Comparison of ENCODE assay signal across 12 mouse cellular contexts in genomic region chr6:145149054-145149453, GRCm38 (mm10). TPM values are rescaled to one million over a fixed set of nuclear protein-coding genes. Genes with fewer than 3 reads are reported as not detected.
DNase-seq lines count a peak whose midpoint lies in the region; ATAC-seq lines count a peak whose summit lies in the region.
"Had no signal": no experiment of that assay in that cellular context is flagged by ENCODE, and none has a peak within 500 bp of the region (broad histone marks: within the 10 kb centered on the region; RNA-seq: fewer than 3 reads in every experiment).

No protein-coding gene starts in this region.

- H3K4me3 ChIP-seq in liver, embryonic 15.5 days (replicated peaks) = no peak overlapping the region
- H3K4me3 ChIP-seq: embryonic facial prominence, embryonic 15.5 days; neural tube, embryonic 12.5 days had no signal

- no peak overlapping the region for H3K4me2 ChIP-seq in liver, embryonic 15.5 days
- H3K4me2 ChIP-seq: embryonic facial prominence, embryonic 15.5 days; neural tube, embryonic 12.5 days had no signal

- no peaks in the 10 kb centered on the region for H3K36me3 ChIP-seq in liver, embryonic 15.5 days (replicated peaks)
- H3K36me3 ChIP-seq: embryonic facial prominence, embryonic 15.5 days; neural tube, embryonic 12.5 days had no signal

- no peak overlapping the region for H3K27ac ChIP-seq in liver, embryonic 15.5 days (replicated peaks)
- H3K27ac ChIP-seq: embryonic facial prominence, embryonic 15.5 days; neural tube, embryonic 12.5 days had no signal

- H3K9me3 ChIP-seq in liver, embryonic 15.5 days (replicated peaks) = no peaks in the 10 kb centered on the region
- H3K9me3 ChIP-seq: embryonic facial prominence, embryonic 15.5 days; neural tube, embryonic 12.5 days had no signal

- H3K4me1 ChIP-seq in liver, embryonic 15.5 days (replicated peaks) = no peaks in the 10 kb centered on the region; the same call in 1 of the 2 replicates
- H3K4me1 ChIP-seq: embryonic facial prominence, embryonic 15.5 days; neural tube, embryonic 12.5 days had no signal

- no peak overlapping the region for H3K9ac ChIP-seq in liver, embryonic 15.5 days
- H3K9ac ChIP-seq: embryonic facial prominence, embryonic 15.5 days; neural tube, embryonic 12.5 days had no signal

- ATAC-seq in liver, embryonic 15.5 days (ENCODE audit: insufficient read depth) = peak; percentile 49

- no peaks in the 10 kb centered on the region for H3K27me3 ChIP-seq in liver, embryonic 15.5 days
- H3K27me3 ChIP-seq: embryonic facial prominence, embryonic 15.5 days; neural tube, embryonic 12.5 days had no signal

- DNase-seq in heart, adult 9 months (ENCODE audit: low spot score in 2 of 2) = peak; percentile 12 to 59
- no peak for DNase-seq in heart, postnatal 4 days
- DNase-seq in right cerebral cortex, adult 18-20 months = peak; percentile 8
- no peak for DNase-seq in right cerebral cortex, postnatal 14 days
- no peak for DNase-seq in thymus, postnatal 10 days (ENCODE audit: low spot score in 2 of 2)
- DNase-seq in embryo, embryonic 10.5 days (ENCODE audit: low spot score) = no peak
- DNase-seq in adrenal gland, postnatal 25 days = no peak
- DNase-seq: adrenal gland, postnatal 36 days; gastrocnemius, postnatal 10 days had no signal

- WGBS in liver, embryonic 15.5 days (ENCODE audit: insufficient replicate concordance) = 22% methylated on average over 9 of the region's 9 CpGs

RNA-seq across cellular contexts. Expression of gene Lrmp, which starts 33.6 kb away (rescaled TPM):
- total RNA-seq in heart, postnatal 4 days (2021) = 1 to 10 TPM; 1.2 to 2.0 TPM
- polyA plus RNA-seq in liver, embryonic 15.5 days (2015; fragmentation: Nextera tagmentation; extraction: Ambion mirVana) = 14.5 and 15.1 TPM in 2 replicates
- total RNA-seq in adrenal gland, postnatal 25 days (2021) = 2.4 and 4.9 TPM in 2 replicates

Comparison
In these comparisons a context has a peak if more than half of its experiments do, and no peak if none do; other contexts are left out.
1. DNase-seq: peak in heart, adult 9 months (2 of 2) and right cerebral cortex, adult 18-20 months (single experiment); none in heart, postnatal 4 days (single experiment), right cerebral cortex, postnatal 14 days (single experiment), thymus, postnatal 10 days (0 of 2), embryo, embryonic 10.5 days (single experiment) and adrenal gland, postnatal 25 days (single experiment).